Mouse (Mus musculus) 3T3-L1 (cell line): ENCODE measurements around the gene Casp6.

Experiments
- DNase-seq: peaks from one replicate; pipeline ENCODE4 v3.0.0-alpha.2; 2015; ENCODE audit warnings: low read depth, low spot score

The Casp6 gene

GRCm38 (mm10) chr3:129918434-129918833 is 17.2 kb downstream of the Casp6 start:
- peak; percentile 79 for DNase-seq

DNA sequence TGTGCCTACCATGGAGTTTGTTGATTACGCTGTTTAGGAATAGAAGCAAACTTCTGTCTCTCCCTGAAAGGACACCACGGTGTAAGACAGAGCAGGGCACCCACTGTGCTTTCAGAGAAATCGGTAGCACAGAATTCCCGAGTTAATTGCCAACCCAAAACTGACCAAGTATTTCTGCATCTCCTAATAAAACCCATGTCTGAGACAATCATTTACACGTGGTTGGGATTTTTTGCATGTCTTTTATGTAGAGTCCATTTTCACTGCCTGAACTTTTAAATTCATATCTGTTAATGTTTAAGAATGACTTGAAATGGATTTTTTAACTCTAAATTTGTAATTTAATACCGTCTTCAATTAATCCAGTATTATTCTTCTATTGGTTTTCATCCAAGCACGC is 22.4 kb downstream of the Casp6 start:
- no peak for DNase-seq

GRCm38 (mm10) chr3:129925861-129926260 is 24.6 kb downstream of the Casp6 start:
- no peak for DNase-seq

DNA sequence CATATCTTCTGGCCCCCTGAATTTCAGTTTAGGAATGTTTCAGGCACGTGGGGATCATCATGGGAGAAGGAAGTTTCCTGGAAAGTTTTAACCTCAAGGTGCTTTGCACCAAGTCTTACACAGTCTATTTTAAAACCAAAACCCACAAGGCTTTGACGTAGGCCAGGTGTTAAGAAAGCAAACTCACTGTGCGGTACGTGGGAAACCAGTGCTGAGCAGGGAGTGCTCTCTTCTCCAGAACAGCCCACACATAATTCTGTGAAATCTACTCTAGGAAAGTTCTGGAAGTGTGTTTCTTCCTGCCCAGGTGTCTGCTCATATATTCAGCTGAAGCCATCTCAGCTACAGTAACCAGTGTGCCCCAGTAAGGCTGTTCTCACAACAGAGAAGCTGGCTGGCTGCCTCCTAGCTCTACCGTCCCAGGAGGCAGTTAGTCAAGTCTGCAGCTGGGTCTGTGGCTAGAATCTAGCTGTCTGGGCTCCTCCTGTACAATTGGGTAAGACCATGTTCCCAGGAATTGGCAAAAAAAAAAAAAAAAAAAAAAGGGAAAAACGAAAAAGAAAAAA is 29.1 kb downstream of the Casp6 start:
- peak; percentile 79 for DNase-seq

- peak; percentile 52 for DNase-seq
Observed at GRCm38 (mm10) chr3:129932443-129932842, 31.2 kb downstream of the Casp6 start.

- no peak for DNase-seq
Observed at GRCm38 (mm10) chr3:129936561-129936960, 35.3 kb downstream of the Casp6 start.

DNA sequence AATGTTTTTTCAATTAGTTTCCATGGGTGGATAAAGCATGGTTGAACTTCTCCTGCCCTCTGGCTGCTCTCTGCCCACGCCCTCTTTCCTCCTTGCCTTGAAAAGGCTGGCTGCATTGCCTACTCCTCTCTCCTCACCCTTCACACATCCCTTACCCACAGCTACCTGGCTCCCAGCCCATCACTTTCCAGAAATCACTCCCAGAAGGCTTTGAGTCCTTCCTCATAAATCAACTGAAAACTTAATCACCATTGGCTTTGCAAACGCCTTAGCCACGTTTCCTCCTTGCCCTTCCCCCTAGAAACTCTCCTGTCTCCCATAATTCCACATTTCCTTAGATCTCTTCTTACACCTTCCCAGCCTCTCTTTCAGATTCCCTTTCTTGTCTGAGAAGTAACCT is 36.6 kb downstream of the Casp6 start:
- DNase-seq, result peak; percentile 84

- no peak for DNase-seq
Observed at GRCm38 (mm10) chr3:129939058-129939457, 37.8 kb downstream of the Casp6 start.

DNA sequence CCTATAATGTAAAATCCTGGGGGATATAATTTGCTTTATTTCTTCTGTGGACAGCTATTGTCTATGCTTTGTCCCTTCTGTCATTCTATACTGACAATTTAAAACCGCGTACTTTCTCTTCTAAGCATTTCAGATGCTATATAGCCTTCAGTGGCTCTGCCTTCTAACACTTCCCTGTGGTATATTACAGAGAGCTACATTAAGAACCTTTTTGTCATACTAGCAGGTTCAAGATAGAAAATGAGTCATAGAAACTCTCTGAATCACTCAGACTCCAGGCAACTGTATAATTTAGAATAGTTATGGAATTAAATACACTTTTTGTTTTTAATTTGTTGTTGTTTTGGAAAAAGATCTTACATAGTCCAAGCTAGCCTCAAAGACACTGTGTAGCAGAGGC is 39.6 kb downstream of the Casp6 start:
- peak; percentile 44 for DNase-seq

- DNase-seq, result peak; percentile 79
Observed at GRCm38 (mm10) chr3:129941291-129941690, 40.1 kb downstream of the Casp6 start.

GRCm38 (mm10) chr3:129943813-129944212 is 42.6 kb downstream of the Casp6 start:
- no peak for DNase-seq

DNA sequence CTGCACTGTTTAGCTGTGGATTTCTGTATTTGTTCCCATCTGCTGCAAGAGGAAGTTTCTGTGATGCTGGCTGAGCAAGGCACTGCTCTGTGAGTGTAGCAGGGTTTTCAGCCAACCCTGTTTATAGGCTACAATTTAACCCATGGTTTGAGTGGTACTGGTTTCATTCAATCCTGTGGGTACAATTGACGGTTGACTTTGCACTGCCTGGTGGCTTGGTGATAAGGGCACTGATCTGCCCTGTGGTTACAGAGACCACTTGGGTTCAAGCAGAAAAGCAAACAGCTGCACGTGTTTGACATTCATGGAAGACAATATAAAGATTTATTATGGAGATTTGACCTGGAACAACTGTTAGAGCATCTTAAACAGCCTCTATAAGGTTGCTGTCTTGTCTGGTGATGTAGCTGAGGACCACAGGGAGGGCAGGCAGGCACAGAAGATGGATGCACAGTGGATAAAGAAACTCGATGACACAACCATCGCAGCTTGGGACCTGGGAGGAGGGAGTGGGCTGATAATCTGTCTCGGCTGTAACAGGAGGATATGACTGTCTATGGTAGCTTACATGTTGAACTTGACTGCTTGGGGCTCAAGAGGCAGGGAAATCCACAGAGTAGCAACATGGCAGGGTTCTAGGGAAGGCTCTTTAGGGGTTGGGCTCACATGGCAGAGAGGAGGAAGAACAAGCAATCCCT is 45.1 kb downstream of the Casp6 start:
- no peak for DNase-seq

- DNase-seq, result no peak
Observed at GRCm38 (mm10) chr3:129948359-129948758, 47.1 kb downstream of the Casp6 start.

DNA sequence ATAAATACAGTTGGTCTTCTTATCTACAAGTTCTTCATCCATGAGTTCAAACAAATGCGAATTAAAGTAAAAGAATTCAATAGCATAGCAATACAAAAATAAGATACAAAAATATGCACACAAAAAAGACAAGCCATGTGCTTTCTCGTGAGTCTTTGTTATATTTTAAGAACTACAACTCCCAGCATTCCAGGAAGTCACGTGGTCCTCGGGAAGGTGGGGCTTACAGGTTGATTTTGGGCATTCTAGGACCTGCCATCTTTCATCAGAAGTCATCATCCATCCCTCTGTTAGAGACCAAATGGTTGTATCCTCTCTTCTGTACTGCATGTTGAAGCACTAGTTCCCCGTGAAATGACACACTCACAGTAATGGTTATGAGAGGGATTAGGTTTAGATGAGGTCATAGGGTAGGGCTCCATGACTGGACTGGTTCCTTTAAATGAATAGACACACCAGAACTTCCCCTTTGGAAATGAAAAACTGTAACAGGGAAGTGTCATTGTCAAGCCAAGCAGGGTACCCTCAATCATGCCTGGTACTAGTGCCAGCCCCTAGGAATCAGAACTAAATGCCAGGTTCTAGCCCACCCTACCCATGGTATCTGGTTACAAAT is 48.0 kb downstream of the Casp6 start:
- DNase-seq, result no peak

GRCm38 (mm10) chr3:129953296-129953695 is 52.1 kb downstream of the Casp6 start:
- DNase-seq, result no peak

GRCm38 (mm10) chr3:129962533-129962932 is 61.3 kb downstream of the Casp6 start:
- DNase-seq, result no peak
